Mouse (Mus musculus) gastrocnemius, postnatal 4 days (tissue): Measurements from ENCODE around the gene Casr. TPM values are rescaled to one million over a fixed set of nuclear protein-coding genes. Genes with fewer than 3 reads are reported as not detected.

Experiments
- DNase-seq, 2 experiments: peaks; one replicate each; pipeline ENCODE4 v3.0.0; 2021 to 2022; ENCODE audit warnings: low spot score in 2 of 2, mixed read lengths in 2 of 2
- total RNA-seq, 2 experiments: library from RNA; stranded (reverse); gene quantifications; 2 replicates each; pipeline ENCODE4 v1.2.3; 2021

Casr gene
- total RNA-seq, 2 experiments from 2014 or later = 0.31 to 0.32 TPM

DNA sequence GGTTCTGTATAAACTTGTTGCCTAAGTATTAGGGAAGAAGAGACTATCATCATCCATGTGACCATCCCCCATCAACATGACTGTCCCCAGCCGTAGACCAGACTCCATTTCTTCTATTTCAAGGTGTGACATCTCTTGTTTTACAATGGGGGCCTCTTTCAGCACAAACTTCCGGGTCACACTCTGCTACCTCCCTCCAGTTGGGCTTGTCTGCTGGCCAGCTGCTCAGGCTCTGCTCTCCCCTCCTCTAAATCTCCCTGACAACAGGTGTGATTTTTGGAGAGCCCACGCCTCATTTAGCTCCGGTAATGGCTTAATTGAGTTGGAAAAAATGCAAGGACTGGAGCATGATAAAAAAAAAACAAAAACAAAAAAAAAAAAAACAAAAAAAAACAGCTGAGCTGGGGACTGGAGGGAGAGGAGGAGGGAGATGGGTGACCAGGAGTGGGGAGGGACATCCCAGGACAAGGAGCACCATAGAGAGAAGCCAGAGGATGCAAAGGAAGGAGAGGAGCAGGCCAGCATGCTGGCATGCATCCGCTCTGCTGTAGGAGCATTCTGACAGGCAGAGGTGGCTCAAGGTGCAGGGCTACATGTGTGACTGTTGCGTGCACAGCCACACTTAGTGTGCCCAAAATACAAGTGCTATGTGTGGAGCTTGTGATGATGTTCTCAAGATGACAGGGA is 35.2 kb downstream of the Casr start:
- no peak for DNase-seq

DNA sequence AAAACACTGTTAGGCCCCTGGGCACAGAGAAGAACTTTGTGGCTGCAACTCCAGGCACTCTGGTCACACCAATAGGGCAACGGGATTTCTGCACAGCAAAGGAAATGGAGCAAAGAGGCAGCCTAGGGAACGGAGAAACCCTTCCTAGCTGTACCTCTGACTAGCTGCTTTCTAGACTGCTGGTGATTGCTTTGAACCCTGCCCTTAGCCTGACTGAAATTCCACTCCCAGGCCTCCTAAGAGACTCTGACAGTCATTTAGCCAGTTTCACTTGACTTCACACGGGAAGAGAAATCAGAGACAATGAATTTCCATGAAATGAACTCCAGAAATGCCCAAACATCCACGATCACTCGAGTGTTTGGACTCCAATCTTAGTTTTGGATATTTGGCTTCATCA is 38.8 kb downstream of the Casr start:
- no peak for DNase-seq

DNA sequence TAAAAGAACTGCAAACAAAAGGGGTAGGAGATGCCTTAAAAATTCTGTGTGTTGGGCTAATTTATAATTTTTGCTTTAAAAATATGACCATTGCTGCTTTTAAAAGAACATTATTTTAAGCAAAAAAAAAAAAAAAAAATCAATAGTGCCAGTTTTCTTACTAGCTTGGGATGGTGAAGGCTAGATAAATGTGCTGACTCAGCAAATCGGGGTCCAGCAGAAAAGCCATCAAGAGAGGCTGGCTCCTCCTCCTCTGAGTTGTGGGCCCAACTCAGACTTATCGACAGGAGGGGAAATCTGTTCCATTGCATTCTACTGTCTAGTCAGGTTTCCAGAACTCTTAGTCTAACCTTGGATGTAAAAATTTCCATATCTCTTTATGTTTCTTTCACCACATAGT is 45.6 kb downstream of the Casr start:
- no peak for DNase-seq

DNA sequence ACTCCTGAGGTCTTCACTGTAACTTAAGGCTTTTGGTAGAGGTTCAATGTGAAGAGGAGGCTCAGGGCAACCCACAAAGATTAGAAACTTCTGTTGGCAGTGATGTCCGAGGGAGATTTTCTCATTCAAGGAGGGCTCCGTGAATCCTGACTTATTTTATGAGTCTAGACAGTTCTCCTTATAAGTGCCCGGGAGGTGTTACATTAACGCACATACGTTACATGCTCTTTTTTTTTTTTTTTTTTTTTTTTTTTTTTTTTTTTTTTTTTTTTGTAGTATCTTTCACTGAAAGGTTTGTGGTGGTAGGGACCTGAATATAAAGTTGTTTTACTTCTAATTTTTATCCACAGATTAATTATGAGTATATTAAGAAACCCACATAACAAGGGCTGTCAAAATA is 54.6 kb downstream of the Casr start:
- DNase-seq = no peak

DNA sequence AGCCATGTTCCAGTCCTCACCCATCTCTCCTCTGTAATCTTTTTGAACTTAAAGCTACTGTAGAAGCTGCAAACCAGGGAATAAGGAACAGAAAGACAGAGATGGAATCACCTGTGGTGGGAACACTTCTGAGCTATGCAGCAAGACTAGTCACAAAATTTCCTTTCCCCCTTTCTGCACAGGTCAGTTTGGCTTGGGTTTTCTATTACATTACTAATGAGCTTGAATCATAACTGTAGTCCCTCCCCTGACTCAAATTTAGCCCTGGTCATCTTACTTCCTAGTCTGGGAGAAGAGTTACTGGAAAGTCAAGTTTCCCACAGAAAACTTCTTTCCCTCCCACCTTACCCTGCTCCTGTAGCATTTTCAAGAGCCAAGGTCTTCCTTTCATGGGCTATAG is 55.1 kb downstream of the Casr start:
- no peak for DNase-seq

DNA sequence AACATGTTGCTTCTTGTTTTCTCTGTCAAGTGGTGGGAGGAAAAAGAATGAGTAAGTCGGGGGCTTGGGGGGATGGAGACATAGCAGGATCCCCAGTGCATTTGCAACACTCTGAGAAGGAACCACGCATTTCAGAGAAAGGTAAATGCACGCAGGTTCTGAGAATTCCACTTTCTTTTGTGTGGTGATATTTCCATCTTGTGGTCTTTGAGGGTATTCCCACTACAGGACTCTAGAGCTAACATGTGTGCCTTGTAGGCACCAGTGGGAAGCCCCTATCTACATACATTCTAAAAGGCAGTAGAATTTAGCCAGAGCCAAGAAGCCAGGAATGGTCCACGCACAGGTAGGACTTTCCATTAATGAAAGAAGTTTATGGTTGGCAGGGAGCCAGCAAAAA is 56.0 kb downstream of the Casr start:
- DNase-seq = no peak

DNA sequence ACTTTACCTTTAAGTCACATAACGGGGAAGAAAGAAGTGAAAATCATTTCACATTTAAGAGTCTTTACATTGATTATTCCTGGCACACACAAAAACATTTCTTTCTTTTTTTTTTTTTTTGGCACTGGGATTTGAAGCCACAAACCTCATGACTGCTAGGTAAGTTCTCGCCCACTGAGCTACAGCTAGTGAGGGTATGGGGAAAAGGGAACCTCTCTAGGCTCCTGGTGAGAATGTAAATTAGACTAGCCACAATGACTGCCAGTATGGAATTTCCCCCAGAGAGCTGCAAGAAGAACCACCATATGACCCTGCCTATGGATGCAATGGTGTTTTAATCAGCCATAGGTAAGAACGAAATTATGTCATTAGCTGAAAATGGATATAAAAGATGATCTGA is 56.8 kb downstream of the Casr start:
- no peak for DNase-seq

DNA sequence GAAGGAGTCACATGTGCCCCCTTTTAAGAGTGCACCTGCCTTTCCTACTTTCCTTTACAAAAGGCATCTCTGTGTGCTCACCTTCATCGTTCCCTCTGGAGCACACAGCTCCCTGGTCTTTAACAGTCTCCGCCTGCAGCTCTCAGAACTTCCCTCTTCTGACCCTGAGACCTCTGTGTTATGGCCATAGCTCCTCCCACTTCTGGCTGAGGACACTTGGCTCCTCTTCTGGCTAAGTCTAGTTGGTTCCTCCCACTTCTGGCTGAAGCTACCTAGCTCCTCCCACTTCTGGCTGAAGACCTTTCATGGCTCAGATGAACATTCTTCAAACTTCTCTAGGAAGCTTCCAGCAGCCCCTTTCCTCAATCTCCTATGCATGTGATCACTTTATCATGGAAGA is 59.7 kb downstream of the Casr start:
- no peak for DNase-seq

DNA sequence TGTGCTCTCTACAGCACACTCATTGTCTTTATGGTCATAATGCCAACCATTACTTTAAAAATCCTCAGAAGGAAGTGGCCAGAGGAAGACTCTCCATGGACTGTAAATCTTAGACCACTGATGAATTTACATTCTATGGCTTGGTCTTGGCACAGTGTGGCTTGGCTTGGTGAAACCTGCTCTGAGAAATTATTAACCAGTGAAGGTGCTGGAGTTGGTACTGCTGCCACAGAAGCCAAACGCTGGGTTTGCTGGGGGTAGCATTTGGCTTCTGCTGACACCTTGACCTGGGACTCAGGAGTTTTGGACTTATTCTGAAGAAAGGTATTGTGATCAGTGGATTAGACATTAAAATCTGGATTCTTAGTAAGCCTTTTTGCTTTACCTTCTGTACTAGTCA is 69.5 kb downstream of the Casr start:
- DNase-seq = no peak

DNA sequence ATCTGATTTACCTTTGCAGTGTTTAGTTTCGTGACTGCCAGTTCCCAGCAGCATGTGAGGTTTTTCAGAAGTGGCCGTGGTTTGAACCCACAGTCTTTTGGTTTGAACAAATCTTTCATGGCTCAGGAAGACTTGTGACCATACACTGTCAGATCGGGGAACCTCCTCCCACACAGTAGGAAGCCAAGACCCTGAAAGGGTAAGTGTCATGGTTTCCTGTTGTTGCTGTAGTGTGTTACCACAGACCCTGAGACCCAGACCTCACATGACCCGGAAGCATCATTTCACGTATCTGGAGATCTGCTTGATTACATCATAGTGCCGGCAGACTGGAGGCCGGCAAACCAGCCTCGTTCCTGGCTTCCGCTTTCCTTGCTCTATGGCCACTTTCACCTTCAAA is 85.1 kb downstream of the Casr start:
- DNase-seq = no peak

DNA sequence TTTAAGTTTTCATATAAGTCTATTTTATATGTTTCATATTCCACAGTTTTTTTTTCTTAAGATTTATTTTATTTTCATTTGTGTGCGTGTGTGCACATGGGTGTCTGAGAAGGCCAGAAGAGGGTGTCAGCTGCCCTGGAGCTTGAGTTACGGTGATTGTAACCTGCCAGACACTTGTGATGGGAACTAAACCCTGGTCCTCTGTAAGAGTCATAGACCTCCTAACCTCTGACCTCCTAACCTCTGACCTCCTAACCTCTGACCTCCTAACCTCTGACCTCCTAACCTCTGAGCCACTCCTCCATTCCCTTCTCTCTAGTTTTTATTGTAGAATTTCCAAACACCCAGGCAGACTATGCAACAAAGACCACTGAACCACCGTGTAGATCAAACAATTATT is 86.4 kb downstream of the Casr start:
- no peak for DNase-seq

DNA sequence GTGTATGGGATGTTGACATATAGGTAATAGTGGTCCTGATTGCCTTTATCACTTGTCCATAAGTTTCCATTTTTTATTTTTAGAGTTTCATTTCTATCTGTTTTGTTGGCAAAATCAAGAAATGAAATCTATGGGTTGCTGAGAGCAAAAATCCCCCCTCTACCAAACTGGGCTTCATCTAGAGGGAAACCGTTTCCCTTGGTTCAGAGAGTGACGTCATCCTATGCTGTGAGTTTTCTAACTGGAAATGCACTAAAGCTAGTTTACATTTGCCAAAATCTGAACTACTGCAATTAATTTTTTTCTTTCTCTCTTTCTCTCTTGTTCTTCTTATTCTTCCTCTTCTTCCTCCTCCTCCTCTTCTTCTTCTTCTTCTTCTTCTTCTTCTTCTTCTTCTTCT is 87.1 kb downstream of the Casr start:
- no peak for DNase-seq

DNA sequence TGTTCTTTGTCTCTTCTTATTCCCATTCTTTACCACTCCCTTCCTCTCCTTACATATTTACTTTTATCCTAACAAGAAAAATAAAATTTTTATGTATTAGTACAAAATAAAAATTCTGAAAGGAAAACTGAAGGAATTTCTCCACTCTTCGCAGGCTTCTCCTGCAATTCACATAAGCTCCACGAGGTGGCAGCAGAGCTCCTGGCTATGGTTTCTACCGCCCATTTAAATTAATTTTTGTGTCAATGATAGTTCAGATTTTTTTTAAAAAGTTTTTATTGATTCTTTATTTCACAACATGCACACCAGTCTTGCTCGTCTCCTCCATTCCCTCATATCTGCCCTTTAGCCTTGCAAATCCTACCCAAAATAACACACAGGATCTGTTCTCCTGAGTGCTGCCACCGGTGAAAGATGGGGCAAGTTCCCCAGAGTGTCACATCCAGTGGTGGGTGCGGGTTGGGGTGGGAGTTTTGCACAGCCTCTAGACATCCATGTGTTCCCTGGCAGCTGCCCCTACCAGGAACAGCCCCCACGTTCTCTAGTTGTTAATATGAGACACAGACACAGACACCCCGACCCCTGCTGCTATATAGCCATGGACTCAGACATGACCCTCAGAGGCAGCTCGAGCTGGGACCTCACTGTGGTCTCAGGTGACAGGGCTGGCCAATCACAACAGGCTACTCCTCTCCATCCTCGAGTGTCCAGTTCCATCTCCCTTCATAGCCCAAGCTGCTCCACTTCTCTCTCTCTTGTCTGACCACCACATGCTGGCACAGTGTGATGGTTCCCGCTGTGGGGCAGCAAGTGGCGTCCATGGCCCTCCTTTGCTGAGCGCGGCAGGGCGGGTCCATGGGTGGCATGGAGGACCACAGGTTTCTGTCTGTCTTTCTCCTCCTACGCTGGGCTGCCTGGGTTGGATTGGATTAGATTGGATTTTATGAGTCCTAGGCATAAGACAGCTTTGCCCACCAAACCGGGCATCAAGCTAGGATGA is 88.4 kb downstream of the Casr start:
- no peak for DNase-seq

DNA sequence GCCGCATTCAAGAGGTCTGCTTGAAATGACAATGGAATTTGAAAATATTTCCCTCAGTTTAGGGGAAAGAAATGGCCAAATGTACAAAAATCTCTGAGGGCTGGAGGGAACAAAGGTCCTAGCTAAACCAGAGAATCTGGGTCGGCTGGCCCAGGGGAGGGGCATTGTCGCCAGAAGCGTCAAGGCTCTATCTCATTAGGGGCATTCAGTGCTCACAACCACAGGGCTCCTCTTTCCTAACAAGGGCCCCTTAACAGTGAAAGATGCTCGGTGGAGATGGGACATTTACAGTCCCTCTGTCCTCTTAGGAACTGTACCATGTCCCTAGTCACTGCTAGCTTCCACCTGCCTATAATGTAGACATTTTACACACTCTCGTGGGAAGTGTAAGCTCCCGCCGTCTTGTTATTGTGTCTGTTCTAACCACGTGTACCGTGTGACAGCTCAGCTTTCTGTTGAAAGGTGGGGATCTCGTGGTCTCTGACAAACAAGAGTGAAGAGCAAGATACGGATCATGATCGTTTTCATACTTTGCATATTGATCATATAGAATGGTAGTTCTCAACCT is 90.8 kb downstream of the Casr start:
- no peak for DNase-seq

DNA sequence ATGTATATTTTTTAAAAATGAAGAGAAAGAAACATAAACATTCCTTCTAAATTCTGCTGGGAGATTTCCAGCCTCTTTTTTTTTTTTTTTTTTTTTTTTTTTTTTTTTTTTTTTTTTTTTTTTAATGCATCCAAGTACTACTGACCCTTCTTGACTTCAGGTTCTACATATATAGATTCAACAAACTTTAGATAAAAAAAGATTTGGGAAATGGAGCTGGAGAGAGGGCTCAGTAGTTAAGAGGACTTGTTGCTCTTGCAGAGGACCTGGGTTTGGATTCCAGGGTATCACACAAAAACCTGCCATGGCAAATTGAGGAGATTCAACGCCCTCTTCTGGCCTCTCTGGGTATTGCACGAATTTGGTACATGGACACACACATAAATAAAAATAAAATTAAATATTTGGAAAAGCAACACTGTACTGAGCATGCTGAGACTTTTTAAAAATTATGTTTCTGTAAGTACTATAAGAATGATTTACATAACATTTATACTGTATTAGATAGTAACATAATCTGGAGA is 91.9 kb downstream of the Casr start:
- DNase-seq = no peak

DNA sequence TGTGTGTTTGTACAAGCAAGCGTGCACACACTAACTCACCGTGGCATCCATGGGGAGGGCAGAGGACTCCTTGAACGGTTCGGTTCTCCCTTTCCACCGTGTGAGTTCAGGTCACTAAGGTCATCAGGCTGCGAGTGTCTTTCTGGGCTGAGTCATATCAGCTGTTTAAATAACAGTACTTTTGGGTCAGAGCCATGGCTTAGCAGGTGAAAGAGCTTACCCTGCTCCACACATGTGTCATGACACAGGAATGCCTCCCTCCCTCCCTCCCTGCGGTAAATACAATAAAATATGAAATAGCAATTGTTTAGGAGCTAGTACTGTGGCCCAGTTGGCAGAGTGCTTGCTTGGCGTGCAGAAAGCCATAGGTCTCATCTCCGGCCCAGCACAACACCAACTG is 92.6 kb downstream of the Casr start:
- DNase-seq = no peak

DNA sequence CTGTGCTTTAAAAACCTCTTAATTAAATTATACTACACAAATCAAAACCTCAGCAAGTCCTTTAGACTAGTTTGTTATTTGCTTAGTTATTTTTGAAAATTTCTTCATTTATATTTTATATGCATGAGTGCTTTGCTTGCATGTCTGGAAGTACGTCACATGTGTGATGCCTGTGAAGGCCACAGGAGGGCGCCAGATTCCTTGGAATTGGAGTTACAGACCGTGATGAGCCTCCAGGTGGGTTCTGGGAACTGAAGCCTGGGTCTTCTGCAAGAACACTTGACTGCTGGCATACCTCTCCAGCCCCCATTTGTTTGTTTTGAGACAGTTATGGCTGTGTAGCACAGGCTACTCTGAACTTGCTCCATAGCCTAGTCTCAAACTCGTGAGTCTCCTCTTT is 93.1 kb downstream of the Casr start:
- no peak for DNase-seq

DNA sequence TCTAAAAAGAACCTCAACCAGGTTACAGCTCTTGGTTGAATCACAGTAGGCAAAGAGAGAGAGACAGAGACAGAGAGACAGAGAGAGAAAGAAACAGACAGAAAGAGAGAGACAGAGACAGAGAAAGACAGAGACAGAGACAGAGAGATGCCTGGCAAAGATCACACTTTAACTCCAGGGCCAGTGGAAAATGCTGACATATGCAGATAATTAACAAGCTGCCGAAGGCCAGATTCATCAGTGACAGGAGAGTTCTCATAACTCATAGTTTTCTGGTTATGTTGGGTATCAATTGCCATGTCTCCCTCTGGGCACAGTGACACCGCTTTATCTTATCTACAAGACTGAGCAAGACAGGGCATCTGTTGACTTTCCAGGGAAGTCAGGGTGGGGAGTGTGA is 94.0 kb downstream of the Casr start:
- DNase-seq = no peak

DNA sequence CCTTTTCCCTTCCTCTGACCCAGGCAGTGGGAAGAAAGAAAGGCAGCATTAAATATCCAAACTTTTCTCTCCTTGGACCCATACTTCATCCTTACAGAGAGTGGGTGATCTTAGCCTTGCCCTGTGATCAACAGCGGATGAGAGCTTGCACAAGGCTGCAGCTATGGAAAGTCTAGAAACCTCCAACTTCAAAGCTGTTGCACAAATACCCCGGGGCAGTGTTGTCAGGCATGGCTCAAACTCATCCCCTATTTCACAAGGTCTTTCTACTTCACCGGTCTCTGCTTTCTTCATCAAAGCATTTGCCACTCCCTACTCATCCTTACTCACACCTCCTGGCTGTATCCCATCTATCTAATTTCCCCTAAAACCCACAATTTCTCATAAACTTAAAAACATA is 96.5 kb downstream of the Casr start:
- no peak for DNase-seq

DNA sequence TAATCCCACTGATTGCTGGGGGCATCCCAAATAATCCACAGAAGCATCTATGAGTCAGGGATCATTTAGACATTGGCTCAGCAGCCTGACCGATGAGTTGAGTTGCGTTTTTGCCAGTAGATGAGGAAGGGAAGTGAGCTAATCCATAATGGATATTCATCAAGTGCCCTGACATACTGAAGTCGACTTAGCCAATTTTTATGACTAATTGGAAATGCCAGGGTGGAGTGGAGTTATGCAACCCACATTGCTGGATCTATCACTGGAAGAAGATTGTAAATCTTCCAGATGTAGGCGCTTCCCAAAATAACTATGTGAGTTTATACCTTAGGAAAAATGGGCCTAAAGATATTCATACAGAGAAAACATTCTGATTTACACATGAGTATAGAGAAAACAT is 97.9 kb downstream of the Casr start:
- no peak for DNase-seq

DNA sequence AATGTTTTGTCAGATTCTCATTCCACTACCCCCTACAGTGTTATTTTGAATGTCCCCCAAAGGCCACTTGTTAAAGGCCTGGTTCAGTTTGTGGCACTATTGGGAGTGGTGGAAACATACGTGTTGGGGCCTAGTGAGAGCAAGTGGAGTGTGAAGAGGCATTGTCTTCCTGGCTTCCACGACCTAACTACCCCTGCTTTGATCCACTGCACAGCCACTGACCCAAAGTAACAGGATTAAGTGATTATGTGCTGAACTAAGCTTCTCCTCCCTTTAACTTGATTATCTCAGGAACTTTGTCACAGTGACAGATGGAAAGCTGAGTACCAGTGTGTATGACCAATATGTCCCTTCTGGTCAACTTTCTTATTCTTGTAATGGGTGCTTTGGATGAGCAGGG is 101.5 kb downstream of the Casr start:
- DNase-seq = no peak

DNA sequence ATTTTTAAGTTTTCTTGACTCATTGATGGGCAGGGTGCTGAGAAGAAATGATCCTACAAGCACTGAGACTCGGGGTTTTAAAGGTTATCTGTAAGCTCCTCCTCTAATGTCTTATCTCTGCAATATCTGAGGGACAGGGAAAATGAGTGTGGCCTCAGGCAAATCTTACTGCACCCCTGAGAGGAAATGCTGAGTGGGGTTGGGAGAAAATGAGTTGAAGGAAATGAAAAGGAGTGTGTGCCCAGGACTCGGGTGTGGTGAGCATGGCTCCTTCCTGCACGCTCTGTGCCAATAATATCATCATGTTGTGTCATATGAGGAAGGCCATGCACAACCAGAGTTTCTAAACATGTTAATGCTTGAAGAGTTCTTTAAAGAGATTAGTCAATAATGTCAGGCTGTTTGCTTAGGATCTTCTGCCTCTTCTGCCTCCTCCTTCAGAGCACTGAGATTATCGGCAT is 106.6 kb downstream of the Casr start, which contains the start of gene Stfa3:
Stfa3 (minus strand) TSS at position 51 of the 461 bp plus-strand sequence.
- no peak for DNase-seq
